Mouse (Mus musculus): ENCODE measurements around the gene Slmap. TPM values are rescaled to one million over a fixed set of nuclear protein-coding genes. Genes with fewer than 3 reads are reported as not detected.

Slmap gene
- total and polyA plus RNA-seq, 3 experiments, result 19.0 to 61.0 (median 51.0) TPM

- H3K4me1 ChIP-seq (ENCODE audit: control insufficient read depth in 1 of 2, insufficient read depth in 2 of 2), result peaks cover 3 to 64% of the 10 kb centered on the region in 2 experiments; a peak in 3 of 4 replicates
- DNase-seq (ENCODE audit: extremely low read depth), result no peak
- H3K27me3 ChIP-seq (replicated peaks), result no peaks in the 10 kb centered on the region
- in situ Hi-C loops (cut with MboI; ENCODE audit: low pct_ligation_motif_present, low pct_unique_long_range_greater_than_20kb, low sequenced_read_pairs) (loop anchor here (25.0 kb wide), 1 partner anchor 536 kb away; no protein-coding TSS in a partner anchor), dilution Hi-C loops (cut with MboI; ENCODE audit: extremely low pct_ligation_motif_present, extremely low pct_unique_long_range_greater_than_20kb, low sequenced_read_pairs) (no loop called here)
- no peaks in the 10 kb centered on the region for H3K9me3 ChIP-seq (replicated peaks; ENCODE audit: low read length)
- no peak overlapping the region for H3K4me3 ChIP-seq (replicated peaks in 1 of 3; ENCODE audit: low read depth in 2 of 3, low read length in 2 of 3, poor library complexity in 1 of 3)
- H3K36me3 ChIP-seq (replicated peaks in 1 of 2; ENCODE audit: control insufficient read depth in 1 of 2, insufficient read depth in 1 of 2, low read length in 1 of 2), result peaks cover 0 to 11% of the 10 kb centered on the region in 2 experiments
- TF ChIP-seq E2F4 (IDR thresholded peaks at IDR 0.05; ENCODE audit: insufficient replicate concordance, low read depth, low read length) (no peak), NELFE (IDR thresholded peaks at IDR 0.05; ENCODE audit: low read depth, low read length) (no peak), ZC3H11A (IDR thresholded peaks at IDR 0.05; ENCODE audit: low read depth, low read length) (no peak)
- no peak overlapping the region for H3K27ac ChIP-seq (ENCODE audit: insufficient read depth, low read depth)
- no peaks in the 10 kb centered on the region; the same call in 1 of the 2 replicates for H3K79me2 ChIP-seq (replicated peaks; ENCODE audit: control insufficient read depth, extremely low read depth, insufficient read depth, poor library complexity, severe bottlenecking)
- no peak overlapping the region for H3K4me2 ChIP-seq (ENCODE audit: insufficient read depth, low read depth, poor library complexity, severe bottlenecking)
- no peak overlapping the region for H3K9ac ChIP-seq (ENCODE audit: insufficient read depth, low read depth)
Observed at GRCm38 (mm10) chr14:26476391-26476790, 58.3 kb downstream of the Slmap start.

- TF ChIP-seq RCOR1 (conservative IDR thresholded peaks at IDR 0.05; ENCODE audit: low read depth, low read length) (no peak), RAD21 (IDR thresholded peaks at IDR 0.05; ENCODE audit: low read depth, low read length) (no peak), KAT2A (IDR thresholded peaks at IDR 0.05; ENCODE audit: insufficient replicate concordance, low read length) (no peak), MAZ (IDR thresholded peaks at IDR 0.05; ENCODE audit: low read depth, low read length) (no peak), NRF1 (IDR thresholded peaks at IDR 0.05; ENCODE audit: low read depth, low read length) (no peak), E2F4 (IDR thresholded peaks at IDR 0.05; ENCODE audit: insufficient replicate concordance, low read depth, low read length) (no peak), GABPA (IDR thresholded peaks at IDR 0.05; ENCODE audit: insufficient replicate concordance, low read depth, low read length) (no peak), HCFC1 (IDR thresholded peaks at IDR 0.05; ENCODE audit: low read depth, low read length) (no peak), POLR2A (IDR thresholded peaks at IDR 0.05; ENCODE audit: low read depth, low read length) (no peak), MAX (IDR thresholded peaks at IDR 0.05; ENCODE audit: low read length) (no peak), ZC3H11A (IDR thresholded peaks at IDR 0.05; ENCODE audit: low read depth, low read length) (no peak), ELF1 (IDR thresholded peaks at IDR 0.05; ENCODE audit: low read depth, low read length) (no peak), MAFK (IDR thresholded peaks at IDR 0.05; ENCODE audit: insufficient replicate concordance, low read length) (no peak), ZNF384 (IDR thresholded peaks at IDR 0.05; ENCODE audit: low read depth, low read length) (no peak)
- Histone ChIP-seq H3K27me3 (replicated peaks) (no peaks in the 10 kb centered on the region), H3K27ac (ENCODE audit: insufficient read depth, low read depth) (no peak overlapping the region), H3K9ac (ENCODE audit: insufficient read depth, low read depth) (no peak overlapping the region), H3K4me1 (ENCODE audit: control insufficient read depth in 1 of 2, insufficient read depth in 2 of 2) (peaks cover 4 to 56% of the 10 kb centered on the region in 2 experiments; a peak in 2 of 4 replicates), H3K4me2 (ENCODE audit: insufficient read depth, low read depth, poor library complexity, severe bottlenecking) (no peak overlapping the region), H3K4me3 (replicated peaks in 1 of 3; ENCODE audit: low read depth in 2 of 3, low read length in 2 of 3, poor library complexity in 1 of 3) (no peak overlapping the region), H3K79me2 (replicated peaks; ENCODE audit: control insufficient read depth, extremely low read depth, insufficient read depth, poor library complexity, severe bottlenecking) (no peaks in the 10 kb centered on the region), H3K36me3 (replicated peaks in 1 of 2; ENCODE audit: control insufficient read depth in 1 of 2, insufficient read depth in 1 of 2, low read length in 1 of 2) (peaks cover 4 to 20% of the 10 kb centered on the region in 2 experiments), H3K9me3 (replicated peaks; ENCODE audit: low read length) (no peaks in the 10 kb centered on the region)
- in situ Hi-C loops (cut with MboI; ENCODE audit: low pct_ligation_motif_present, low pct_unique_long_range_greater_than_20kb, low sequenced_read_pairs) (no loop called here), dilution Hi-C loops (cut with MboI; ENCODE audit: extremely low pct_ligation_motif_present, extremely low pct_unique_long_range_greater_than_20kb, low sequenced_read_pairs) (no loop called here)
- no peak for DNase-seq (ENCODE audit: extremely low read depth)
Observed at GRCm38 (mm10) chr14:26467974-26468373, 66.8 kb downstream of the Slmap start.
